Mouse (Mus musculus): Measurements from ENCODE around the gene Tmem255b.

Gene Tmem255b

DNA sequence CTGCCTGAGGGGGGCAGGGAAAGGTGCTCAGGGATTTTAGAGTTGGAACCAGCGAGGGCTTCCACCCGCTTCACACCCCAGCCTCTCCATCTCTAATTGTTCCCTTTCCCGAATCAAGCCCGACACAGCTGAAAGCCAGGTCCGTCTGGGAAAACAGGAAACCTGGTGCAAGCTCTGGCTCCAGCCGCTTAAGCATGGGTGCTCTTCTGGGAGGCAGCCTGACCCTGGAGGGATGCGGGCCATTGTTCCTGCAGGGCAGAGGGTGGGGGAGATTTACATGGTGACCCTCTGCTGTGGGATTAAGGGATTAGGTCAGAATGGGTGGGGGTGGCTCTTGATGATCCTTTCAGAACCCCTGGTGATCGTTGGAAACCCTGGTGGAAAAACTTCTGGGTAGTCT, 1.1 kb downstream of the Tmem255b start:
- in situ Hi-C loops (cut with MboI; ENCODE audit: unreplicated experiment in 2 of 2), result loop anchor here (25.0 kb wide), 2 partner anchors 701 to 1401 kb away; no protein-coding TSS in a partner anchor

GRCm38 (mm10) chr8:13437531-13437930, 2.5 kb downstream of the Tmem255b start:
- in situ Hi-C loops (cut with MboI; ENCODE audit: unreplicated experiment in 2 of 2), result loop anchor here (25.0 kb wide), 2 partner anchors 700 to 1400 kb away; no protein-coding TSS in a partner anchor

- in situ Hi-C loops (cut with MboI; ENCODE audit: unreplicated experiment in 2 of 2), result loop anchor here (25.0 kb wide), 2 partner anchors 695 to 1395 kb away; no protein-coding TSS in a partner anchor
Measured at GRCm38 (mm10) chr8:13442152-13442551, 7.2 kb downstream of the Tmem255b start.

DNA sequence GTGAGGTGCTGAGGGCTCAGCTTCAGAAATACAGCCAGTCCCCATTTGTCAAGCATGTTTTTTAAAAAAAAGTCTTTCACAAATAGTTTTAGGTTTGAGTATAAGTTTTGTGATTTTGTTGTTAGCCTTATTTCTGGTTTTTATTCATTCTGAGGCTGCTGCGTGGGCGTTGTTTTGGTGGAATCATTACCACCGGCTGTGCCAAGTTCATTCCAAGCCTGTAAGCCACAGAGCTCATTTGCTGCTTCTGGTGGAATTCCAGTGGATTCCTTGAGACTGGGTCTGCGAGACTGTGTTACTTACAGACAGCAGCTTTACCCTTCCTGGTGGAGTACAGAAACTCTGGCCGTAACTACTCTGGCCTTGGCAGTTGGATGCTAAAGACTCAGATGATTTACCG, 11.5 kb downstream of the Tmem255b start:
- in situ Hi-C loops (cut with MboI; ENCODE audit: unreplicated experiment in 2 of 2), result loop anchor here (25.0 kb wide), 2 partner anchors 691 to 1391 kb away; no protein-coding TSS in a partner anchor

DNA sequence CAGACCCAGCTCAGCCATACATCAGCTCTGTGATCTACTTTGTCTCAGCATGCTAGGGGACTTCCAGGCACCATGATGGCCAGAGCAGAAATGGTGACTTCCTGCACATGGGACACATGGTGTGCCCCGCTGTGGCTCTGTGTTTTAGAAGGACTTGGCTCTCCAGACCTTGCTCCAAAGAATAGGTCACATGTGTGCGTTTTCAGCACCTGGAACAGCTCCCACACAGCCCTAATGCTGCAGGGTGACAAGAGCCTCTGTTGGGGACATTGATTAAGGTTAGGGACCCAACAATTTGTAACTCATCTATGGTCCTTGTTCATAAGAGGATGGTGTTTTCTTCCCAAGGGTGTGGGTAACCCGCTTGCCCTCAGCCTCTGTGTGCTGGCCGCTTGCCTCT, 13.2 kb downstream of the Tmem255b start:
- in situ Hi-C loops (cut with MboI; ENCODE audit: unreplicated experiment in 2 of 2), result loop anchor here (25.0 kb wide), 2 partner anchors 689 to 1389 kb away; no protein-coding TSS in a partner anchor

DNA sequence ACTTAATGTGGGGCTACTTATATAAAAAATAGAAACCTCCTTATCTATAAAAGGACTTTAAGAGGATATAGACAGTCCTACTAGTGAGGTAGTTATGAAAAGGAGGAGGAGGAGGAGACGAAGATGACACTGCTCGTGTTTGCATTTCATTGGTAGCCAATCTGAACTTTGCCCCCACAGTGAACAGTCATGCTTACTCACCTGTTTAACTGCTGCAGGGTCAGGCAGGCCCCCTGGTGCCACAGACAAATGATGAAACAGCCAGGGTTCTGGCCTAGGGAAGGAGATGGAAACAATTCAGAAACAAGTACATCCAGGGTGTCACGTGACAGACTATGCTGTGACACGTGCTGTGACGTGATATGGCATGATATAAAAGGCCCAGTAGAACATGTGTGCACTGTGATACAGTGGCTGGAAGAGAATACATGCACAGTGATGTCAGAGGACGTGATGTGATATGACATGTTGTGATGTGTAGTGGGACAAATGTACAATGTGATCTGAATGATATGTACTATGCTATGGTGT, 16.8 kb downstream of the Tmem255b start:
- in situ Hi-C loops (cut with MboI; ENCODE audit: unreplicated experiment in 2 of 2), result loop anchor here in 1 of 2 experiments (10.0 kb wide), 2 partner anchors 303 to 333 kb away; partner anchors contain the start of genes Cdc16 and Upf3a

DNA sequence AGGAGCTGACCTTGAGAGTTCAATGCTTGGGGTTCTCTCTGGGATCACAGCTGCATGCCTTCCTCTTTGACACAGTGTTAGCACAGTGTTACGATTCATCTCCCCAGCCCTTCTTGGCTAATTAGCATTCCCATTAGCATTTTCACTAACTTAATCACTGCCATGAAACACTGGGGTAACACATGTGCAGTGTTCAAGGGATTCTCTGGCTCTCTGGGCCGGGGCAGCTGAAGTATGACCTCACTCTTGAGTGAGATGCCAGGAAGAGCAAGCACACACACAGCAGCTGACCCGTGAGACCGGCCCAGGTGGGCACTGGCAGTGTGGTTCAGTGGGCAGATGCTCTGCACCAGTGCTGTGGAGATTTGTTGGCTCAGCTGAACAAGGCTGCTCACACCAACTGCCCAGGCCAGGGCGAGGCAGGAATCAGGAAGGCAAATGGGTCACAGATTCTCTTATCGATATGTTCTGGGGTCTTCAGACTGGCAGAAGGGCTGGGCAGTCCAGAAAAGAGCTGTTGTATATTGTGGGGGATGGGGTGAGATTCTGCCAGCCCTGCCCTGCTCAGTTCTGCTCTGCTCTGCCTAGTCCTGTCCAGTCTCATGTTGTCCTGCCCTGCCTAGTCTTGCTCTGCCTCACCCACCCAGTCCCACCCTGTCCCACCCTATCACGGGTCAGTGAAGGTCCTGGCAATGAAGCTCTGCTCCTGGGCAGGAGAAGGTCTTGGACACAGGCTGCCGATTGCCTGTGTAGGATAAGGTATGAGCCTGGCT, 19.5 kb downstream of the Tmem255b start:
- in situ Hi-C loops (cut with MboI; ENCODE audit: unreplicated experiment in 2 of 2), result loop anchor here (5.0 to 10.0 kb wide), 3 partner anchors 298 to 330 kb away; partner anchors contain the start of genes Cdc16 (in 1 of the 2) and Upf3a (in 1 of the 2)

DNA sequence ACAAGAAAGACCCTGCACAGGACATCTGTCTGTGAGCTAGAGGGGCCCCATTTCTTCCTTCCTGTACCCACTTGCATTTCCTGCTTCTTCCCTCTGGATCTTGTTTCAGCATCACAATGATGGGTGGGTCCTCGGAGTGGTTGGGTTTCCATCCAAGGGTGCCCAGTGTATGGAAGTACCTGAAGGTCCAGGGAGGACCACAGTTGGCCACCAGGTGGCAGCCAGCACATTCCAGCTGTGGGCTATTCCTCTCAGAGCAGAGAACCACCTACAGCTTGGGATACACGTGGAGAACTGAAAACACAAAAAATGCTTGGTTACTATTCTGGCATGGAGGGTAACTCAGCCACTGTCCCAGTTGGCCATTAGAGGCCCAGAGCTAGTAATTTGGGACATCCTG, 20.3 kb downstream of the Tmem255b start:
- in situ Hi-C loops (cut with MboI; ENCODE audit: unreplicated experiment in 2 of 2), result loop anchor here (5.0 to 10.0 kb wide), 3 partner anchors 297 to 330 kb away; partner anchors contain the start of genes Cdc16 (in 1 of the 2) and Upf3a (in 1 of the 2)

GRCm38 (mm10) chr8:13459431-13459830, 24.4 kb downstream of the Tmem255b start:
- in situ Hi-C loops (cut with MboI; ENCODE audit: unreplicated experiment in 2 of 2), result loop anchor here (5.0 to 10.0 kb wide), 3 partner anchors 293 to 325 kb away; partner anchors contain the start of genes Cdc16 (in 1 of the 2) and Upf3a (in 1 of the 2)

DNA sequence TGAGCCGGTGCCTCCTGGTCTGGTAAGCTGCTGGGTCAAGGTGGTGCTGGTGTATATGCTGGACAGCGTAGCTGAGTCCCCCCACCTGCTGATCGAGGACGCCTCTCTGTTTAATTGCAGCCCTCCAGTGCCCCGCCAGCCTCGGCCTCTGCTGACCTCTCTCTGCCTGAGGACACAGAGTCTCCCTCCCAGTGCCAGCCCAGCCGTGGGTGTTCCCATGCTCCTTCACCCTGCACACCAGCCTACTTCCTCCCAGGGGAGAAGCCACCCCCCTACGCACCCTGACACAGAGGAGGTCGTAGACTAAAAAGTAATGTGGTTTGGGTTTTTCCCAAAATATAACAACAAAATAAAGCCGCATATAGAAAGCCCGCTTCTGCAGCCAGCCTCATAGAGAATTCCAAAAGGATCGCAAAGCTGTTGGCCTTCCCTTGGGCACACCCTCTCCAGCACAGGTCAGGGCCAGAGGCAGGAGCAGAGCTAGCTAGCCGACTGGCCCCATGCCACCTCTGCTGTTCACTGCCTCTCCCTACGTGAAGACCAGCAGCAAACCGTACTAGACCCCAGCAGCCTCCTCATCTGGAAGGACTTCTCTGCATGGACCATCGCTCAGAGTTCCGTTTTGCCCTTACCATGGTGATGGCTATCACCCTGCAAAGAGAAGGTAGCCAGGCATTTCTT, 26.2 kb downstream of the Tmem255b start:
- in situ Hi-C loops (cut with MboI; ENCODE audit: unreplicated experiment in 2 of 2), result loop anchor here (5.0 kb wide), 3 partner anchors 39 to 81 kb away; no protein-coding TSS in a partner anchor

GRCm38 (mm10) chr8:13461843-13462242, 26.9 kb downstream of the Tmem255b start:
- in situ Hi-C loops (cut with MboI; ENCODE audit: unreplicated experiment in 2 of 2), result loop anchor here (5.0 kb wide), 3 partner anchors 40 to 80 kb away; no protein-coding TSS in a partner anchor

DNA sequence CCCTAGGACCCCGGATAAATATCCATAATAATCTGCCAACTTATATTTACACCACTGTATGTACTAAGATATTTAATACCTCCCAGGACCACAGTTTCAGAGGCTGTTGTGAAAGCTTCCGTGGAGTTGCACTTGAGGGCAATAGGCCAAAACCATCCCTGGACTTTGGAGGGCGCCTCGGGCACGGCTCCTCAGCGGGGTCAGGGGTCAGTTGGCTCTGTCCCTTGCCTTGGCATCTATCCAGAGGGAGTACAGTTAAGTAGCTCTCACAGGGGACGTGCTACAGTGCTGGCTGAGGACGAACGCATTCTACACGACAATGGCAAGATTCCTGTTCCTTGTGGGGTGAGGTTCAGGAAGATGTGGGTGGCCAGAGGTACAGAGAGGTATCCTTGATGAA, 27.4 kb downstream of the Tmem255b start:
- in situ Hi-C loops (cut with MboI; ENCODE audit: unreplicated experiment in 2 of 2), result loop anchor here (5.0 kb wide), 3 partner anchors 40 to 80 kb away; no protein-coding TSS in a partner anchor

- in situ Hi-C loops (cut with MboI; ENCODE audit: unreplicated experiment in 2 of 2), result no loop called here
Measured at GRCm38 (mm10) chr8:13465324-13465723, 30.3 kb downstream of the Tmem255b start.

- in situ Hi-C loops (cut with MboI; ENCODE audit: unreplicated experiment in 2 of 2), result no loop called here
Measured at GRCm38 (mm10) chr8:13466989-13467388, 32.0 kb downstream of the Tmem255b start.

DNA sequence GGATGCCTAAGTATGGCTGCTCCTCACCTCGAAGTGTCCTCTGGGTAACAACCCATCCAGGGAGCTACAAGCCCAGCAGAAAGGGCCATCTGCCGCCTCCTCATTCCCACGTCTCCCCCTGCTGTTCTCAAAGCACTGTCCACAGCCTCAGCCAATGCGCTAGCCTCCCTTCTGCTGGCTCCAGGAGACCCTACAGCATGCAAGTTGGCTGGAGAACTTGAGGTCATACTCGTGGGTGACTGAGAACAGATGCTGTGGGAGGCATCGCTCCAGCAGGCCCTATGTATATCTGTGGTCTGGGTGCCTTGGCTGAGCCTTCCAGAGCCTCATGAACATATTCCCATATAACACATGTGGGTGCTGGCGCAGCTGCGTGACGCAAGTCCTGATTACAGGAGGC, 33.7 kb downstream of the Tmem255b start:
- in situ Hi-C loops (cut with MboI; ENCODE audit: unreplicated experiment in 2 of 2), result no loop called here

- in situ Hi-C loops (cut with MboI; ENCODE audit: unreplicated experiment in 2 of 2), result no loop called here
Measured at GRCm38 (mm10) chr8:13471484-13471883, 36.5 kb downstream of the Tmem255b start.

DNA sequence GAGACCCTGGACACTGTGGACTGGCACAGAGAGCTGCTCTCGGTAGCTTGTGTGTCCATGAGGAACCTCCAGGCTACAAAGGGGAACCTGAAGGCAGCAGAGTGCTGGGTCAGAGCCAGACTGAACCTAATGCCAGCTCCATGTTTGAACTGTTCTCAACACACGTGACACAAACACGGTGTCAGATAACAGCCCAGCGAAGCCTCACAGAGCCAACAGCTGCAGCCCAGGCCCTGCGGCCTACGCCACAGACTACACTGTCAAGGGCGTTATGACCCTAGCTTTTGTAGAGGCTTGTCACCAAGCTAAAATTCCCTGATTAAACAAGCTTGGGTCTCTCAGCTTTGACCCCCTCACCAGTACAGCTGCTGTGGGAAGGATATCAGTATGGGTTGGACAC, 37.3 kb downstream of the Tmem255b start:
- in situ Hi-C loops (cut with MboI; ENCODE audit: unreplicated experiment in 2 of 2), result no loop called here

GRCm38 (mm10) chr8:13475892-13476291, 40.9 kb downstream of the Tmem255b start:
- in situ Hi-C loops (cut with MboI; ENCODE audit: unreplicated experiment in 2 of 2), result no loop called here

DNA sequence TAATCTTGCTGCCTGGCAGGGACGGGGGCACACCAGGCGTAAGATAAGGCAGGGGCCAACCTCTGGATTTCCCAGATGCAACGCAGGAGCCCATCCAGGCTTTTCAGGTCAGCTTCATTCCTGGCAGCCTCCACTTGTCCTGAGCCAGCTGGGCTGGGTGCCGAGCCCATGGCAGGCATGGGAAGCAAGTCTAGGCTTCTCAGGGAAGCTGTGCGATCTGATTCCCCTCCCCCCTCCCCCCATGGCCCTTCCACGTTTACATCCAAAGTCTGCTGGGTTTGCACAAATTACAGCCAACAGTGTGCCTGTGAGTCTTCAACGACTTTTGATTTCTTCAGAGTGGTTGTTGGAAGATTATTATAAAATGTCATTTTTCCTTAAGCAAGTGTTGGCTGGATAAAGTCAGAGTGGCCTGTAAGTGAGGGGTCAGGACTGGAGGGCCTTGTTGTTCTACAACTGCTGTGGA, 46.1 kb downstream of the Tmem255b start:
- in situ Hi-C loops (cut with MboI; ENCODE audit: unreplicated experiment in 2 of 2), result no loop called here

- in situ Hi-C loops (cut with MboI; ENCODE audit: unreplicated experiment in 2 of 2), result no loop called here
Measured at GRCm38 (mm10) chr8:13481596-13481995, 46.6 kb downstream of the Tmem255b start.
